Mouse (Mus musculus): Measurements from ENCODE around the gene Pde10a. TPM values are rescaled to one million over a fixed set of nuclear protein-coding genes. Genes with fewer than 3 reads are reported as not detected.

Gene Pde10a
- total and polyA plus RNA-seq, 2 experiments from 2014 or later, result 8.2 to 38.5 TPM

- Histone ChIP-seq H3K4me1 (ENCODE audit: insufficient read depth, low read length) (no peaks in the 10 kb centered on the region), H3K9me3 (ENCODE audit: low read length) (no peaks in the 10 kb centered on the region), H3K27ac (no peak overlapping the region), H3K36me3 (ENCODE audit: insufficient read depth, low read length) (no peaks in the 10 kb centered on the region), H3K9ac (replicated peaks; ENCODE audit: low read length) (no peak overlapping the region), H3K4me3 (ENCODE audit: low read length) (no peak overlapping the region), H3K27me3 (ENCODE audit: insufficient read depth, low read length) (no peaks in the 10 kb centered on the region), H3K4me2 (ENCODE audit: low read depth, low read length) (no peak overlapping the region)
- DNase-seq (ENCODE audit: low spot score) (no peak), ATAC-seq (no peak)
- TF ChIP-seq CTCF (IDR thresholded peaks at IDR 0.05; ENCODE audit: low read depth), result no peak
- WGBS, result 64% methylated on average over 8 of the region's 8 CpGs
Observed at GRCm38 (mm10) chr17:8864638-8865497, 339.7 kb downstream of the Pde10a start.

- no peak for TF ChIP-seq CTCF (IDR thresholded peaks at IDR 0.05; ENCODE audit: low read depth)
- 70% methylated on average over 25 of the region's 25 CpGs for WGBS
- Histone ChIP-seq H3K4me1 (ENCODE audit: insufficient read depth, low read length) (no peaks in the 10 kb centered on the region), H3K4me2 (ENCODE audit: low read depth, low read length) (no peak overlapping the region), H3K4me3 (ENCODE audit: low read length) (no peak overlapping the region), H3K27me3 (ENCODE audit: insufficient read depth, low read length) (no peaks in the 10 kb centered on the region), H3K36me3 (ENCODE audit: insufficient read depth, low read length) (no peaks in the 10 kb centered on the region), H3K27ac (no peak overlapping the region), H3K9ac (replicated peaks; ENCODE audit: low read length) (no peak overlapping the region), H3K9me3 (ENCODE audit: low read length) (no peaks in the 10 kb centered on the region)
- DNase-seq (ENCODE audit: low spot score) (no peak), ATAC-seq (no peak)
Observed at GRCm38 (mm10) chr17:8867331-8868237, 342.4 kb downstream of the Pde10a start.

GRCm38 (mm10) chr17:8869287-8869686, 344.1 kb downstream of the Pde10a start:
- TF ChIP-seq CTCF (IDR thresholded peaks at IDR 0.05; ENCODE audit: low read depth), result no peak

GRCm38 (mm10) chr17:8870848-8871247, 345.7 kb downstream of the Pde10a start:
- no peaks in the 10 kb centered on the region for H3K9me3 ChIP-seq (ENCODE audit: low read length)
- ATAC-seq, result no peak
- no peak for DNase-seq (ENCODE audit: low spot score)
- no peaks in the 10 kb centered on the region for H3K36me3 ChIP-seq (ENCODE audit: insufficient read depth, low read length)
- no peak for TF ChIP-seq CTCF (IDR thresholded peaks at IDR 0.05; ENCODE audit: low read depth)
- no peak overlapping the region for H3K27ac ChIP-seq
- 86% methylated on average over 7 of the region's 7 CpGs for WGBS
- no peak overlapping the region for H3K4me3 ChIP-seq (ENCODE audit: low read length)
- no peaks in the 10 kb centered on the region for H3K4me1 ChIP-seq (ENCODE audit: insufficient read depth, low read length)
- no peaks in the 10 kb centered on the region for H3K27me3 ChIP-seq (ENCODE audit: insufficient read depth, low read length)
- H3K4me2 ChIP-seq (ENCODE audit: low read depth, low read length), result no peak overlapping the region
- no peak overlapping the region for H3K9ac ChIP-seq (replicated peaks; ENCODE audit: low read length)

More at GRCm38 (mm10) chr17:8869287-8869686, 344.1 kb downstream of the Pde10a start:
- no peak overlapping the region for H3K27ac ChIP-seq
- H3K4me1 ChIP-seq (ENCODE audit: insufficient read depth, low read length), result no peaks in the 10 kb centered on the region
- no peak overlapping the region for H3K4me2 ChIP-seq (ENCODE audit: low read depth, low read length)
- no peak overlapping the region for H3K9ac ChIP-seq (replicated peaks; ENCODE audit: low read length)
- ATAC-seq (no peak), DNase-seq (ENCODE audit: low spot score) (no peak)
- H3K4me3 ChIP-seq (ENCODE audit: low read length), result no peak overlapping the region
- H3K27me3 ChIP-seq (ENCODE audit: insufficient read depth, low read length), result no peaks in the 10 kb centered on the region
- no peaks in the 10 kb centered on the region for H3K9me3 ChIP-seq (ENCODE audit: low read length)
- 91% methylated on average over 10 of the region's 10 CpGs for WGBS
- H3K36me3 ChIP-seq (ENCODE audit: insufficient read depth, low read length), result no peaks in the 10 kb centered on the region

- no peak for ATAC-seq
Observed at GRCm38 (mm10) chr17:8871396-8871795, 346.2 kb downstream of the Pde10a start.

GRCm38 (mm10) chr17:8871997-8872593, 346.9 kb downstream of the Pde10a start:
- no peak overlapping the region for H3K27ac ChIP-seq
- 45% methylated on average over 12 of the region's 12 CpGs for WGBS
- H3K4me1 ChIP-seq (ENCODE audit: insufficient read depth, low read length), result no peaks in the 10 kb centered on the region
- H3K9me3 ChIP-seq (ENCODE audit: low read length), result no peaks in the 10 kb centered on the region
- H3K27me3 ChIP-seq (ENCODE audit: insufficient read depth, low read length), result no peaks in the 10 kb centered on the region
- no peak overlapping the region for H3K4me2 ChIP-seq (ENCODE audit: low read depth, low read length)
- no peak for TF ChIP-seq CTCF (IDR thresholded peaks at IDR 0.05; ENCODE audit: low read depth)
- ATAC-seq (peak; percentile 43; the same call in 1 of the 2 replicates), DNase-seq (ENCODE audit: low spot score) (peak; percentile 43)
- H3K36me3 ChIP-seq (ENCODE audit: insufficient read depth, low read length), result no peaks in the 10 kb centered on the region
- H3K9ac ChIP-seq (replicated peaks; ENCODE audit: low read length), result no peak overlapping the region
- H3K4me3 ChIP-seq (ENCODE audit: low read length), result no peak overlapping the region

More at GRCm38 (mm10) chr17:8871396-8871795, 346.2 kb downstream of the Pde10a start:
- H3K4me1 ChIP-seq (ENCODE audit: insufficient read depth, low read length), result no peaks in the 10 kb centered on the region
- H3K27me3 ChIP-seq (ENCODE audit: insufficient read depth, low read length), result no peaks in the 10 kb centered on the region
- H3K4me2 ChIP-seq (ENCODE audit: low read depth, low read length), result no peak overlapping the region
- DNase-seq (ENCODE audit: low spot score), result no peak
- no peak overlapping the region for H3K9ac ChIP-seq (replicated peaks; ENCODE audit: low read length)
- no peak for TF ChIP-seq CTCF (IDR thresholded peaks at IDR 0.05; ENCODE audit: low read depth)
- no peak overlapping the region for H3K4me3 ChIP-seq (ENCODE audit: low read length)
- no peaks in the 10 kb centered on the region for H3K36me3 ChIP-seq (ENCODE audit: insufficient read depth, low read length)
- 76% methylated on average over 7 of the region's 7 CpGs for WGBS
- H3K9me3 ChIP-seq (ENCODE audit: low read length), result no peaks in the 10 kb centered on the region
- no peak overlapping the region for H3K27ac ChIP-seq

Measured in hindbrain, postnatal 0 days (tissue).